Mouse (Mus musculus): ENCODE data around the gene Atp6v1fnb. TPM values are rescaled to one million over a fixed set of nuclear protein-coding genes. Genes with fewer than 3 reads are reported as not detected.

The Atp6v1fnb gene
- polyA plus RNA-seq, 1 experiment from 2014 or later: not detected

GRCm38 (mm10) chr6:29445354-29445753 lies 25.9 kb upstream of the Atp6v1fnb start:
- no peak overlapping the region for H3K27ac ChIP-seq (ENCODE audit: low read length)

DNA sequence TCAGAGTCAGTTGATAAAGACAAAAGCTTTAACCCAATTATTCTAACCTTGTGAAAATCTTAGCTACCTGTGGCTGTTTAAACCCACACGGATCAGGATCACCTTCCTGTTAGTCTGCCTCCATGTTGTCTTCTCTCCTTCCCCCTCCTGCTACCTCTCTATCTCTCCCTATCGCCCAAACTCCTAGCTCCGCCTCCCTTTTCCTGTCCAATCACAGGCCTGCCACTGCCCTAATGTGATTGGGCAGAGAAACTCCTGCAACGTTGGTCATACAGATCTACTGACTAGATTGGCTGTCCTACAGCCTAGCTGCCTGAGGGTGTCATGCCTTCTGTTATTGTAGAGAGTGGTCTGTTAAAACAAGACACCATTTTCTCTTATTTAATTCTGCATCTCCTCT lies 21.4 kb upstream of the Atp6v1fnb start:
- Histone ChIP-seq H3K36me3 (ENCODE audit: control insufficient read depth, insufficient read depth) (peaks cover 84% of the 10 kb centered on the region), H3K4me1 (ENCODE audit: control insufficient read depth, insufficient read depth, low read length) (no peaks in the 10 kb centered on the region), H3K27ac (ENCODE audit: low read length) (no peak overlapping the region), H3K4me3 (ENCODE audit: low read length) (no peak overlapping the region), H3K9ac (ENCODE audit: low read length) (no peak overlapping the region), H3K27me3 (ENCODE audit: control insufficient read depth, insufficient read depth, low read length) (no peaks in the 10 kb centered on the region), H3K9me3 (replicated peaks; ENCODE audit: control insufficient read depth, low read length) (no peaks in the 10 kb centered on the region), H3K4me2 (ENCODE audit: low read depth, low read length) (no peak overlapping the region)
- ATAC-seq (replicated peaks; ENCODE audit: extremely low read depth, insufficient read depth, low FRiP score): no peak
- 27% methylated on average over 4 of the region's 4 CpGs for WGBS

More at GRCm38 (mm10) chr6:29445354-29445753, 25.9 kb upstream of the Atp6v1fnb start:
- Histone ChIP-seq H3K4me1 (ENCODE audit: control insufficient read depth, insufficient read depth, low read length) (no peaks in the 10 kb centered on the region), H3K4me3 (ENCODE audit: low read length) (no peak overlapping the region), H3K27me3 (ENCODE audit: control insufficient read depth, insufficient read depth, low read length) (no peaks in the 10 kb centered on the region), H3K9me3 (replicated peaks; ENCODE audit: control insufficient read depth, low read length) (no peaks in the 10 kb centered on the region), H3K4me2 (ENCODE audit: low read depth, low read length) (no peak overlapping the region), H3K9ac (ENCODE audit: low read length) (no peak overlapping the region), H3K36me3 (ENCODE audit: control insufficient read depth, insufficient read depth) (peaks cover 88% of the 10 kb centered on the region)
- ATAC-seq (replicated peaks; ENCODE audit: extremely low read depth, insufficient read depth, low FRiP score): no peak
- WGBS: 79% methylated on average over 7 of the region's 7 CpGs

- H3K4me1 ChIP-seq (ENCODE audit: control insufficient read depth, insufficient read depth, low read length): no peaks in the 10 kb centered on the region
- H3K27ac ChIP-seq (ENCODE audit: low read length): no peak overlapping the region
- ATAC-seq (replicated peaks; ENCODE audit: extremely low read depth, insufficient read depth, low FRiP score): no peak
- H3K4me2 ChIP-seq (ENCODE audit: low read depth, low read length): no peak overlapping the region
- 92% methylated on average over 6 of the region's 6 CpGs for WGBS
- peaks cover 84% of the 10 kb centered on the region for H3K36me3 ChIP-seq (ENCODE audit: control insufficient read depth, insufficient read depth)
- no peaks in the 10 kb centered on the region for H3K27me3 ChIP-seq (ENCODE audit: control insufficient read depth, insufficient read depth, low read length)
- no peak overlapping the region for H3K4me3 ChIP-seq (ENCODE audit: low read length)
- no peaks in the 10 kb centered on the region for H3K9me3 ChIP-seq (replicated peaks; ENCODE audit: control insufficient read depth, low read length)
- no peak overlapping the region for H3K9ac ChIP-seq (ENCODE audit: low read length)
Measured at GRCm38 (mm10) chr6:29450667-29451066, 20.6 kb upstream of the Atp6v1fnb start.

DNA sequence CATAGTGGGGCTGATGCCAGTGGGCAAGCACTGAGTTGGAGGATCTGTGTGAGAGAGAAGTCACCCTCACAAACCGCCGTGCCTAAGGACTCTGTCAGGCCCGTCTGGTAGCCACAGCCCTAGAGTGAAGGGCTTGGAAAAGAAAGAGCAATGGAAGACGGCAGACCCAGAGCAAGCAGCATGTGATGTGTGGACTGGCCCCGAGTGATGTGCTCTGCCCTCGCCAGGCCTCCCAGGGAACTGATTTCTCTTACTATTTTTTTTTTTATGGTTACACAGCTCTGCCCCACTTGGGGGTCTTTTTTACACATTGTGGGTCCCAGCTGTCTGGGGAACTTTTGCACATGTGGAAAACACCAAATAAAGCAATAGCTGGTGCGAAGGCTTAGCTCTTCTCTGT lies 9.7 kb upstream of the Atp6v1fnb start:
- Histone ChIP-seq H3K4me2 (ENCODE audit: low read depth, low read length) (no peak overlapping the region), H3K36me3 (ENCODE audit: control insufficient read depth, insufficient read depth) (peaks cover 41% of the 10 kb centered on the region), H3K4me1 (ENCODE audit: control insufficient read depth, insufficient read depth, low read length) (no peaks in the 10 kb centered on the region), H3K9me3 (replicated peaks; ENCODE audit: control insufficient read depth, low read length) (no peaks in the 10 kb centered on the region), H3K9ac (ENCODE audit: low read length) (no peak overlapping the region), H3K27ac (ENCODE audit: low read length) (no peak overlapping the region), H3K27me3 (ENCODE audit: control insufficient read depth, insufficient read depth, low read length) (no peaks in the 10 kb centered on the region), H3K4me3 (ENCODE audit: low read length) (no peak overlapping the region)
- 56% methylated on average over 7 of the region's 7 CpGs for WGBS
- ATAC-seq (replicated peaks; ENCODE audit: extremely low read depth, insufficient read depth, low FRiP score): no peak

DNA sequence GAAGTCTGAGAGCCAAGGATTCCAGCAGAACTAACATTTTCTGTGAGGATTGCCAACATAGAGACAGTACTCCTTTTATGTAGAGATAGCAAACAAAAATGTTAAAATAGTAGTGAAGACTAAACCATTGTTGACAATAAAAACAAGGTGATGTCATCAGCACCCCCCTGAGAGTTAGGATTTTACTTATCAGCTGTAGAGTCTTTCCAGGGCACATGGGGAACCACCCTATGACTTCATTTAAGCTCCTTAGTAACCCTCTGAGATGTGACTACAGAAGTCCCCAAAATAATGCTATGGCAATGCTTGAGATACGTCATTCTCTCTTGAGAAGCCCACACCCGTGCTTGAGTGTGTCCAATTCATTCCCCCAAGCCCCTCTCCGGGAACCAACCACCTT lies 7.8 kb upstream of the Atp6v1fnb start:
- Histone ChIP-seq H3K4me2 (ENCODE audit: low read depth, low read length) (no peak overlapping the region), H3K27me3 (ENCODE audit: control insufficient read depth, insufficient read depth, low read length) (no peaks in the 10 kb centered on the region), H3K4me3 (ENCODE audit: low read length) (no peak overlapping the region), H3K9me3 (replicated peaks; ENCODE audit: control insufficient read depth, low read length) (no peaks in the 10 kb centered on the region), H3K9ac (ENCODE audit: low read length) (no peak overlapping the region), H3K36me3 (ENCODE audit: control insufficient read depth, insufficient read depth) (peaks cover 25% of the 10 kb centered on the region), H3K4me1 (ENCODE audit: control insufficient read depth, insufficient read depth, low read length) (0 out of 2 replicates have a peak, but pooled peaks cover 2% of the 10 kb centered on the region), H3K27ac (ENCODE audit: low read length) (no peak overlapping the region)
- 70% methylated on average over 3 of the region's 3 CpGs for WGBS
- ATAC-seq (replicated peaks; ENCODE audit: extremely low read depth, insufficient read depth, low FRiP score): no peak

- peak; percentile 95 for ATAC-seq (replicated peaks; ENCODE audit: extremely low read depth, insufficient read depth, low FRiP score)
- peak within 1 kb of the TSS; percentile 78 for H3K9ac ChIP-seq (ENCODE audit: low read length)
- H3K9me3 ChIP-seq (replicated peaks; ENCODE audit: control insufficient read depth, low read length): no peaks in the 10 kb centered on the region
- 0 out of 2 replicates have a peak, but pooled peaks cover 6% of the 10 kb centered on the region for H3K4me1 ChIP-seq (ENCODE audit: control insufficient read depth, insufficient read depth, low read length)
- H3K4me3 ChIP-seq (ENCODE audit: low read length): peak within 1 kb of the TSS; percentile 86
- WGBS: under 1% methylated on average over 39 of the region's 39 CpGs
- peaks cover 11% of the 10 kb centered on the region for H3K36me3 ChIP-seq (ENCODE audit: control insufficient read depth, insufficient read depth)
- no peaks in the 10 kb centered on the region for H3K27me3 ChIP-seq (ENCODE audit: control insufficient read depth, insufficient read depth, low read length)
- peak within 1 kb of the TSS; percentile 84 for H3K4me2 ChIP-seq (ENCODE audit: low read depth, low read length)
- H3K27ac ChIP-seq (ENCODE audit: low read length): peak within 1 kb of the TSS; percentile 52
Measured at GRCm38 (mm10) chr6:29467583-29468354, 3.5 kb upstream of the Atp6v1fnb start, which contains the start of gene Atp6v1f. TSS of gene Atp6v1f (plus strand) at chr6:29467718.

- ATAC-seq (replicated peaks; ENCODE audit: extremely low read depth, insufficient read depth, low FRiP score): no peak
Measured at GRCm38 (mm10) chr6:29468851-29469250, 2.4 kb upstream of the Atp6v1fnb start.

GRCm38 (mm10) chr6:29473941-29474691 lies 2.9 kb downstream of the Atp6v1fnb start:
- H3K9ac ChIP-seq (ENCODE audit: low read length): peak overlapping the region; percentile 70
- peak; percentile 93 for ATAC-seq (replicated peaks; ENCODE audit: extremely low read depth, insufficient read depth, low FRiP score)

More at GRCm38 (mm10) chr6:29468851-29469250, 2.4 kb upstream of the Atp6v1fnb start:
- H3K4me3 ChIP-seq (ENCODE audit: low read length): peak overlapping the region; percentile 86; the same call in 1 of the 2 replicates
- peak overlapping the region; percentile 84; the same call in 1 of the 2 replicates for H3K4me2 ChIP-seq (ENCODE audit: low read depth, low read length)
- H3K9me3 ChIP-seq (replicated peaks; ENCODE audit: control insufficient read depth, low read length): no peaks in the 10 kb centered on the region
- 86% methylated on average over 3 of the region's 3 CpGs for WGBS
- no peak overlapping the region for H3K27ac ChIP-seq (ENCODE audit: low read length)
- H3K4me1 ChIP-seq (ENCODE audit: control insufficient read depth, insufficient read depth, low read length): peaks cover 10% of the 10 kb centered on the region
- no peak overlapping the region for H3K9ac ChIP-seq (ENCODE audit: low read length)
- H3K27me3 ChIP-seq (ENCODE audit: control insufficient read depth, insufficient read depth, low read length): no peaks in the 10 kb centered on the region
- peaks cover 11% of the 10 kb centered on the region for H3K36me3 ChIP-seq (ENCODE audit: control insufficient read depth, insufficient read depth)

DNA sequence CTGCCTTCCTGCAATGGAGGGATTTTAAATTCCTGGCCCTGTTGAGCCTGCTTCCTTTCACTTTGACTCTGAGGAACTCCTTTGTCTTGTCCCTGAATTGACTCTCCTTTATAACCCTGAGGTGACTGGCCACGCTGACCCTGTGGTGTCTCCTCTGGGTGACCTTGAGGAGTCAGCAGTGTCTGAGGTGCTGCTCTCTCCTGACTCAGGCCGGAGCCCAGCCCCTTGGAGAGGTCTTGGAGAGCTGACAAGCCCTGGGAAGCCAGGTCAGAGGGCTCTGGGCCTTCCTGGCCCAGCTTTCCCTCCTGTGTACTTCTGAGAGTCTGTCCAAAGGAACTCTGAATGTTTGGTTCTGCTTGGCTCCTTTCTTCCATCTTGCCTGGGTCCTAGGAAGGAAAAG lies 3.5 kb downstream of the Atp6v1fnb start:
- H3K36me3 ChIP-seq (ENCODE audit: control insufficient read depth, insufficient read depth): peaks cover 11% of the 10 kb centered on the region
- no peaks in the 10 kb centered on the region for H3K9me3 ChIP-seq (replicated peaks; ENCODE audit: control insufficient read depth, low read length)
- no peaks in the 10 kb centered on the region for H3K27me3 ChIP-seq (ENCODE audit: control insufficient read depth, insufficient read depth, low read length)
- peak overlapping the region; percentile 87; the same call in 1 of the 2 replicates for H3K4me2 ChIP-seq (ENCODE audit: low read depth, low read length)
- 56% methylated on average over 2 of the region's 2 CpGs for WGBS
- H3K9ac ChIP-seq (ENCODE audit: low read length): peak overlapping the region; percentile 70
- H3K4me3 ChIP-seq (ENCODE audit: low read length): no peak overlapping the region
- H3K4me1 ChIP-seq (ENCODE audit: control insufficient read depth, insufficient read depth, low read length): peaks cover 13% of the 10 kb centered on the region
- ATAC-seq (replicated peaks; ENCODE audit: extremely low read depth, insufficient read depth, low FRiP score): no peak
- no peak overlapping the region for H3K27ac ChIP-seq (ENCODE audit: low read length)

More at GRCm38 (mm10) chr6:29473941-29474691, 2.9 kb downstream of the Atp6v1fnb start:
- no peaks in the 10 kb centered on the region for H3K27me3 ChIP-seq (ENCODE audit: control insufficient read depth, insufficient read depth, low read length)
- peak overlapping the region; percentile 87 for H3K4me2 ChIP-seq (ENCODE audit: low read depth, low read length)
- H3K4me1 ChIP-seq (ENCODE audit: control insufficient read depth, insufficient read depth, low read length): peaks cover 13% of the 10 kb centered on the region
- no peaks in the 10 kb centered on the region for H3K9me3 ChIP-seq (replicated peaks; ENCODE audit: control insufficient read depth, low read length)
- 4% methylated on average over 33 of the region's 33 CpGs for WGBS
- peak overlapping the region; percentile 59; the same call in 1 of the 2 replicates for H3K27ac ChIP-seq (ENCODE audit: low read length)
- peak overlapping the region; percentile 63 for H3K4me3 ChIP-seq (ENCODE audit: low read length)
- H3K36me3 ChIP-seq (ENCODE audit: control insufficient read depth, insufficient read depth): peaks cover 11% of the 10 kb centered on the region
